Mouse (Mus musculus): Measurements from ENCODE around the gene Exoc3l.
A peak's percentile ranks its signal among the peaks of the same experiment; 100 is the strongest.

DNA sequence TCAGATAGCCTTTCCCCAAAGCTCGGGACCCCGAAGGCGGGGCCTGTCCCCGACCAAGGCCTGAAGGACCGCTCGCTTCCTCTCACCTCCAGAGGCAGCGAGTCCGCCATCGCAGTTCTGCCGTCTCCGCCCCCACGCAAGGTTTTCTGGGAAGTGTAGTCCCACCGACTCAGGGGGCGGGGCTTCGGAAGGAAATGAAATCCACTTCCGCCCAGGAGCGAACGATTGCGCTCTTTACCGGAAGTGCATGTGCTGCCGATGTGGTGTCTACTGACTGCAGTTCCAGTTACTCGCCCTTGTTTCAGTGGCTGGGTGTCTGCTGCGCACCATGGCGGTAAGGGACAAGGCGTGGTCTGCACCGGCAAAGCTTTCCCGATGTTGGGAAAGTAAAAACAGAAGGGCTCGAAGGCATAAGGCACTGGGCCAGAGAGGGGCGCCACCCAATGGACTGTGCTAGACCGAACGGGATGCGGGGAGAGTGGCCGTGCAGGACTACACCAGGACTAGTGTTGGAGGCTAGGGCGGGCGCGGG, 30.3 kb upstream of the Exoc3l start, which contains the start of the genes Lrrc29 and Tmem208:
- TF ChIP-seq EP300 (optimal IDR thresholded peaks at IDR 0.05), result no peak
- peak; percentile 74 for TF ChIP-seq CTCF (IDR thresholded peaks at IDR 0.05; ENCODE audit: low read depth)

All from stomach, postnatal 0 days (tissue).